Mouse (Mus musculus) limb, embryonic 11.5 days (tissue): ENCODE measurements around the gene Col6a6. TPM values are rescaled to one million over a fixed set of nuclear protein-coding genes. Genes with fewer than 3 reads are reported as not detected.
A peak's percentile ranks its signal among the peaks of the same experiment; 100 is the strongest.

Experiments
- ATAC-seq: fragments of 200-750 bp; cut with Nextera tagmentation; 2 replicates; pipeline ENCODE4 v1.8.0; 2017; ENCODE audit warnings: low read depth; ENCODE audit not compliant: insufficient number of reproducible peaks, low FRiP score, low TSS enrichment
- DNase-seq: peaks from one replicate; pipeline ENCODE4 v3.0.0-alpha.2; 2015; ENCODE audit warnings: low spot score
- H3K27ac ChIP-seq: fragments of 300-500 bp; sonication (generic); replicated peaks from 2 replicates; pipeline ENCODE4 v1.5.1; 2014; ENCODE audit warnings: low read depth, mild to moderate bottlenecking, low read length
- H3K27me3 ChIP-seq: fragments of 300-500 bp; sonication (generic); 2 replicates; pipeline ENCODE4 v1.6.1; 2014; ENCODE audit warnings: mild to moderate bottlenecking, low read length, mixed read lengths; ENCODE audit not compliant: control insufficient read depth, insufficient read depth
- H3K36me3 ChIP-seq: fragments of 300-500 bp; sonication (generic); 2 replicates; pipeline ENCODE4 v1.6.1; 2014; ENCODE audit warnings: mild to moderate bottlenecking, low read length, moderate library complexity, mixed read lengths; ENCODE audit not compliant: control insufficient read depth, insufficient read depth
- H3K4me1 ChIP-seq: fragments of 300-500 bp; sonication (generic); 2 replicates; pipeline ENCODE4 v1.6.1; 2014; ENCODE audit warnings: low read length, mixed read lengths; ENCODE audit not compliant: control insufficient read depth, insufficient read depth
- H3K4me2 ChIP-seq: fragments of 300-500 bp; sonication (generic); 2 replicates; pipeline ENCODE4 v1.6.1; 2014; ENCODE audit warnings: low read depth, mild to moderate bottlenecking, moderate library complexity; ENCODE audit not compliant: severe bottlenecking
- H3K4me3 ChIP-seq: fragments of 300-500 bp; sonication (generic); 2 replicates; pipeline ENCODE4 v1.5.1; 2014; ENCODE audit warnings: low read depth, low read length
- H3K9ac ChIP-seq: fragments of 300-500 bp; sonication (generic); 2 replicates; pipeline ENCODE4 v1.6.1; 2014; ENCODE audit warnings: mild to moderate bottlenecking, low read length
- H3K9me3 ChIP-seq: fragments of 300-500 bp; sonication (generic); 2 replicates; pipeline ENCODE4 v1.6.1; 2016; ENCODE audit warnings: low read length; ENCODE audit not compliant: control insufficient read depth
- WGBS: fragments of 180-500 bp; shearing (Covaris S2); extraction: QIAGEN DNeasy Blood & Tissue Kit; methylation state at CpG from one replicate; pipeline ENCODE4 v1.1.7; 2014; 5-methylcytosine and 5-hydroxymethylcytosine counted together
- polyA plus RNA-seq: library from polyadenylated mRNA; unstranded; fragments of >200 nt; fragmentation: Nextera tagmentation; extraction: Ambion mirVana; gene quantifications from 2 replicates; pipeline ENCODE4 v1.2.1, GENCODE M21; 2014

Gene Col6a6
- polyA plus RNA-seq, 1 experiment from 2014 or later: 0.23 TPM

DNA sequence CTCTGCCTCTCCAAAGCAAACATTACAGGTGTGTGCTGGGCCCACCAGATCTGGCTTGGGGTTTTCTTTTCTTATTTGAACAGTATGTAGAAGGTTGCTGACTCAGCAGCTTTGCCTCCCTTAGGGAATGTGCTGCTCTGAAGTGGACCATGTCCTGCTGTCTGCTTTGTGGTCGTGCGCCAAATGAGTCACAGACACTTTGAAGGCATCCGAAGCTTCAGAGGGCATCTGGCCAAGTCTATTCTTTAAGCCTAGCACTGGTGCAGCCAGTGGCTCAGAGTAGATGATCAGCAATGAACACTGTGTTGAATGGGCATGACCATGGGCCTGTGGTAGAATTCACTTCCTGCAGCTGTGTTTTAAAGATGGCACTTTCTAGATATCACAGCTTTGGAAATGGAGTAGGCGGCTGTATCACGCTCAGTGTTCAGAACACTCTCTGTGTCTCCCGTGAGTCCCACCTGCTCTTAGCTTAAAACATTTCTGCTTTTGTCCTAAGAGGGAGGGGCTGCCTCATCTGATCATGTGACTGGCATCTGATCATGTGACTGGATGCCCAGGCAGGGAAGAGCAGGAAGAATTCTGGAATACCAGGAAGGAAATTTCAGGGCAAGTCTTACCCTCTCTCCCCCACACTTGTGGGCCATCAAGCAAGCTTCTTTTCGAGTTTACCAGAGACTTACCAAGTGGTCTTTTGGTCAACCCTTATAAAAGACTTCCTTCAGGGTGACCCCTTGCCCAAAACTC lies 131.0 kb downstream of the Col6a6 start:
- Histone ChIP-seq H3K4me3 (no peak overlapping the region), H3K27me3 (no peaks in the 10 kb centered on the region), H3K36me3 (no peaks in the 10 kb centered on the region), H3K9ac (no peak overlapping the region), H3K27ac (no peak overlapping the region), H3K9me3 (no peaks in the 10 kb centered on the region), H3K4me2 (no peak overlapping the region), H3K4me1 (no peaks in the 10 kb centered on the region)
- ATAC-seq: no peak
- DNase-seq: no peak
- WGBS: 89% methylated on average over 7 of the region's 7 CpGs

- Histone ChIP-seq H3K4me3 (no peak overlapping the region), H3K9ac (no peak overlapping the region), H3K4me1 (no peaks in the 10 kb centered on the region), H3K36me3 (no peaks in the 10 kb centered on the region), H3K27ac (no peak overlapping the region), H3K9me3 (no peaks in the 10 kb centered on the region), H3K4me2 (no peak overlapping the region), H3K27me3 (no peaks in the 10 kb centered on the region)
- 6% methylated on average over 5 of the region's 5 CpGs for WGBS
- DNase-seq (peak; percentile 95), ATAC-seq (peak; percentile 57; the same call in 1 of the 2 replicates)
These were observed 134.1 kb downstream of the Col6a6 start for GRCm38 (mm10) chr9:105693854-105694253.

DNA sequence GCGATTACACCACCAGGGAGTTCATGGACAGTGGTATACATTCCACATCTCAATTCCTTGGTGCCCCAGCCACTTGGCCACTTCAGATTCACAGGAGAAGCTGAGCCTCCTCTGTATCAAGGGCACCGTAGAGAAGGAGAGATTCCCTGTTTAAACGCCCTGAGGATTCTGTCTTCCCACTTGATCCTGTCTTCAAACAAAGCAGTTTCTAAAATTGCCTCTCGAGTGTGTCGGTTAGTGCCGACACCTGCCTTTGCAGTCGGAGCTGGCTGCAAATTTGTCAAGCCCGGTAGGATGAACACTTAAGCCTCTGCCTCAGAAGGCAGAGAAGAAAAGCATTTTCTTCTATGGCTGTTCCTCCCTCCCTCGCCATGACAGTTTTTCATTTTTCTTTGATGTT lies 134.9 kb downstream of the Col6a6 start:
- H3K9me3 ChIP-seq: no peaks in the 10 kb centered on the region
- H3K36me3 ChIP-seq: no peaks in the 10 kb centered on the region
- ATAC-seq: no peak
- H3K4me2 ChIP-seq: no peak overlapping the region
- no peak for DNase-seq
- WGBS: 85% methylated on average over 9 of the region's 9 CpGs
- no peaks in the 10 kb centered on the region for H3K4me1 ChIP-seq
- no peak overlapping the region for H3K4me3 ChIP-seq
- H3K27ac ChIP-seq: no peak overlapping the region
- no peak overlapping the region for H3K9ac ChIP-seq
- H3K27me3 ChIP-seq: no peaks in the 10 kb centered on the region

DNA sequence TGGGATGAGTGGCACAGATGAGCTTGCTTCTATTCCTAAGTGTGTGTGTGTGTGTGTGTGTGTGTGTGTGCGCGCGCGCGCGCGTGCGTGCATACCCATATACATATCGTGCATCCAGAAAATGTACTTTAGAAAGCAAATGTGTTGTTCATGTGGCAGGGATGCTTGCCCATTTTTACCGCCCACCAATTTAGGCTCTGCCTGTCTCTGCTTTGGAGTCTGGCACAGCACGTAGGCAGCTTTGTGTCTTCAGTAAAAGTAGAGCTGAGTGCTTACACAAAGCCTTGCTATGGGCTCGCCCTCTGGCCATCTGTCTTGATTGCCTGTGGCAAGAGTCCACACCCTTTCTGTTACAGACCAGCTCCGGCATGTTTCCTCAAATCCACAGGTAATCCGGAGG lies 135.5 kb downstream of the Col6a6 start:
- no peak for ATAC-seq
- H3K4me2 ChIP-seq: no peak overlapping the region
- H3K27me3 ChIP-seq: no peaks in the 10 kb centered on the region
- 91% methylated on average over 14 of the region's 14 CpGs for WGBS
- no peak for DNase-seq
- no peaks in the 10 kb centered on the region for H3K9me3 ChIP-seq
- H3K27ac ChIP-seq: no peak overlapping the region
- H3K4me1 ChIP-seq: no peaks in the 10 kb centered on the region
- H3K4me3 ChIP-seq: no peak overlapping the region
- H3K36me3 ChIP-seq: no peaks in the 10 kb centered on the region
- no peak overlapping the region for H3K9ac ChIP-seq

DNA sequence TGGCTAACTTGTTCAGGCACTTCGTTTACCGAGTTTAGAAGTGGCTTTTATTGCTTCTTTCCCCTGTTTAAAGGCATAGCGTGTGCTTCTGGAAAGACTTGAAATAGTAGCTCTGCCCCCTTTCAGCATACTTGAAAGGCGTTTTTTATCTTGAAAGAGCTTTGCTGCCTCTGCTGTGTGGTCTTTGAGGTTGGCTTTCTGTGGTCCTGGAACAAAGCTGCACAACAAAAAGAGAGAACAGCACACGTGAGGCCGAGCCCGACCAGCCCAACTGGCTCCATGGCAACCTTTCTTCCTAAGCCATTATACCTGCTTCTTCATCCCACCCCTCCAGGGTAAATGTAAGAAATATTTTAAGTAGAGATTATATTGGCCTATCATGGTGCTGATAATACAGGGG lies 138.5 kb downstream of the Col6a6 start:
- Histone ChIP-seq H3K36me3 (0 out of 2 replicates have a peak, but pooled peaks cover 2% of the 10 kb centered on the region), H3K27ac (no peak overlapping the region), H3K4me1 (no peaks in the 10 kb centered on the region), H3K27me3 (no peaks in the 10 kb centered on the region), H3K4me2 (no peak overlapping the region), H3K9me3 (no peaks in the 10 kb centered on the region), H3K4me3 (no peak overlapping the region), H3K9ac (no peak overlapping the region)
- DNase-seq (no peak), ATAC-seq (no peak)
- 73% methylated on average over 7 of the region's 7 CpGs for WGBS

GRCm38 (mm10) chr9:105684549-105685165 lies 143.3 kb downstream of the Col6a6 start:
- no peak overlapping the region for H3K9ac ChIP-seq
- ATAC-seq: no peak
- no peaks in the 10 kb centered on the region for H3K27me3 ChIP-seq
- no peaks in the 10 kb centered on the region for H3K4me1 ChIP-seq
- no peak overlapping the region for H3K27ac ChIP-seq
- H3K4me3 ChIP-seq: no peak overlapping the region
- WGBS: 93% methylated on average over 13 of the region's 13 CpGs
- DNase-seq: no peak
- H3K4me2 ChIP-seq: no peak overlapping the region
- H3K9me3 ChIP-seq: no peaks in the 10 kb centered on the region
- peaks cover 3% of the 10 kb centered on the region; the same call in 1 of the 2 replicates for H3K36me3 ChIP-seq

- WGBS: 92% methylated on average over 7 of the region's 7 CpGs
- Histone ChIP-seq H3K27me3 (no peaks in the 10 kb centered on the region), H3K9me3 (no peaks in the 10 kb centered on the region), H3K4me1 (no peaks in the 10 kb centered on the region), H3K36me3 (peaks cover 3% of the 10 kb centered on the region; the same call in 1 of the 2 replicates), H3K9ac (no peak overlapping the region), H3K4me2 (no peak overlapping the region), H3K4me3 (no peak overlapping the region), H3K27ac (no peak overlapping the region)
- no peak for DNase-seq
- ATAC-seq: no peak
These were observed 146.6 kb downstream of the Col6a6 start for GRCm38 (mm10) chr9:105681386-105681785.

- no peak overlapping the region for H3K4me3 ChIP-seq
- no peak overlapping the region for H3K9ac ChIP-seq
- H3K27ac ChIP-seq: no peak overlapping the region
- H3K27me3 ChIP-seq: no peaks in the 10 kb centered on the region
- H3K9me3 ChIP-seq: no peaks in the 10 kb centered on the region
- DNase-seq: no peak
- H3K4me2 ChIP-seq: no peak overlapping the region
- no peaks in the 10 kb centered on the region for H3K4me1 ChIP-seq
- WGBS: 92% methylated on average over 11 of the region's 11 CpGs
- H3K36me3 ChIP-seq: peaks cover 3% of the 10 kb centered on the region; the same call in 1 of the 2 replicates
- ATAC-seq: no peak
These were observed 152.0 kb downstream of the Col6a6 start for GRCm38 (mm10) chr9:105675941-105676340.
